Mouse (Mus musculus): ENCODE results near the gene Acot4.

DNA sequence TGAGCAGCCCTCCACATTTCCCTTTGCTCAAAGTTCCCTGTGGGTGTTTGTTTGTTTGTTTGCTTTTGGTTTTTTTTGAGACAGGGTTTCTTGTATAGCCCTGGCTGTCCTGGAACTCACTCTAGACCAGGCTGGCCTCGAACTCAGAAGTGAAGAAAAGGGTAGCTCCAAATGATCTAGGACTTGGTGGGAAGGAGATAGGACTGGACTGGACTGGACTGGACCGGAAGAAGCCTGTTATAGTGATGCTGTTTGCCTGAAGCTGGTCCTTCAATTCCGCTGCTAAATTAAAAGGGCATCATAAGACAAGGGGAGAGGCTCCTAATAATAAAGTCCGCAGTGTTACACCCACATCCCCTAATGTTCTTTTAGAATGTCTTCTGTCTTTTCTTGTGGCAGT lies 49.7 kb upstream of the Acot4 start:
- TF ChIP-seq CTCF (IDR thresholded peaks at IDR 0.05; ENCODE audit: low read depth) (no peak), EP300 (IDR thresholded peaks at IDR 0.05; ENCODE audit: low read depth) (no peak)

Measured in heart, postnatal 0 days (tissue).